Mouse (Mus musculus) midbrain, embryonic 12.5 days (tissue): ENCODE results near the gene Scamp4. TPM values are rescaled to one million over a fixed set of nuclear protein-coding genes. Genes with fewer than 3 reads are reported as not detected.
A peak's percentile ranks its signal among the peaks of the same experiment; 100 is the strongest.

Source experiments
- ATAC-seq: fragments of 200-750 bp; cut with Nextera tagmentation; 2 replicates; pipeline ENCODE4 v1.8.0; 2017; ENCODE audit warnings: low read depth, moderate TSS enrichment, moderate library complexity; ENCODE audit not compliant: low FRiP score
- H3K27ac ChIP-seq: fragments of 300-500 bp; sonication (generic); replicated peaks from 2 replicates; pipeline ENCODE4 v1.5.1; 2016; ENCODE audit warnings: mild to moderate bottlenecking
- H3K27me3 ChIP-seq: fragments of 300-500 bp; sonication (generic); 2 replicates; pipeline ENCODE4 v1.6.1; 2016; ENCODE audit warnings: mild to moderate bottlenecking
- H3K36me3 ChIP-seq: fragments of 300-500 bp; sonication (generic); 2 replicates; pipeline ENCODE4 v1.6.1; 2016
- H3K4me1 ChIP-seq: fragments of 300-500 bp; sonication (generic); 2 replicates; pipeline ENCODE4 v1.6.1; 2016
- H3K4me2 ChIP-seq: fragments of 300-500 bp; sonication (generic); replicated peaks from 2 replicates; pipeline ENCODE4 v1.6.1; 2016; ENCODE audit warnings: mild to moderate bottlenecking, moderate library complexity
- H3K4me3 ChIP-seq: fragments of 300-500 bp; sonication (generic); 2 replicates; pipeline ENCODE4 v1.5.1; 2016; ENCODE audit warnings: mild to moderate bottlenecking
- H3K9ac ChIP-seq: fragments of 300-500 bp; sonication (generic); replicated peaks from 2 replicates; pipeline ENCODE4 v1.6.1; 2016; ENCODE audit warnings: mild to moderate bottlenecking, moderate library complexity
- H3K9me3 ChIP-seq: fragments of 300-500 bp; sonication (generic); 2 replicates; pipeline ENCODE4 v1.6.1; 2016; ENCODE audit warnings: mild to moderate bottlenecking
- WGBS: fragments of 180-500 bp; shearing (Covaris S2); methylation state at CpG from one replicate; pipeline ENCODE4 v1.1.7; 2016; 5-methylcytosine and 5-hydroxymethylcytosine counted together
- polyA plus RNA-seq: library from polyadenylated mRNA; unstranded; fragments of >200 nt; fragmentation: Nextera tagmentation; extraction: Ambion mirVana; gene quantifications from 2 replicates; pipeline ENCODE4 v1.2.1, GENCODE M21; 2016

Gene Scamp4
- polyA plus RNA-seq, 1 experiment from 2014 or later: 68.4 TPM

- 69% methylated on average over 12 of the region's 12 CpGs for WGBS
- Histone ChIP-seq H3K9me3 (no peaks in the 10 kb centered on the region), H3K4me3 (no peak overlapping the region), H3K36me3 (peaks cover 28% of the 10 kb centered on the region), H3K4me2 (no peak overlapping the region), H3K9ac (no peak overlapping the region), H3K27ac (no peak overlapping the region), H3K4me1 (peaks cover 21% of the 10 kb centered on the region), H3K27me3 (no peaks in the 10 kb centered on the region)
- no peak for ATAC-seq
Observed at GRCm38 (mm10) chr10:80584045-80584488, 18.6 kb upstream of the Scamp4 start.

DNA sequence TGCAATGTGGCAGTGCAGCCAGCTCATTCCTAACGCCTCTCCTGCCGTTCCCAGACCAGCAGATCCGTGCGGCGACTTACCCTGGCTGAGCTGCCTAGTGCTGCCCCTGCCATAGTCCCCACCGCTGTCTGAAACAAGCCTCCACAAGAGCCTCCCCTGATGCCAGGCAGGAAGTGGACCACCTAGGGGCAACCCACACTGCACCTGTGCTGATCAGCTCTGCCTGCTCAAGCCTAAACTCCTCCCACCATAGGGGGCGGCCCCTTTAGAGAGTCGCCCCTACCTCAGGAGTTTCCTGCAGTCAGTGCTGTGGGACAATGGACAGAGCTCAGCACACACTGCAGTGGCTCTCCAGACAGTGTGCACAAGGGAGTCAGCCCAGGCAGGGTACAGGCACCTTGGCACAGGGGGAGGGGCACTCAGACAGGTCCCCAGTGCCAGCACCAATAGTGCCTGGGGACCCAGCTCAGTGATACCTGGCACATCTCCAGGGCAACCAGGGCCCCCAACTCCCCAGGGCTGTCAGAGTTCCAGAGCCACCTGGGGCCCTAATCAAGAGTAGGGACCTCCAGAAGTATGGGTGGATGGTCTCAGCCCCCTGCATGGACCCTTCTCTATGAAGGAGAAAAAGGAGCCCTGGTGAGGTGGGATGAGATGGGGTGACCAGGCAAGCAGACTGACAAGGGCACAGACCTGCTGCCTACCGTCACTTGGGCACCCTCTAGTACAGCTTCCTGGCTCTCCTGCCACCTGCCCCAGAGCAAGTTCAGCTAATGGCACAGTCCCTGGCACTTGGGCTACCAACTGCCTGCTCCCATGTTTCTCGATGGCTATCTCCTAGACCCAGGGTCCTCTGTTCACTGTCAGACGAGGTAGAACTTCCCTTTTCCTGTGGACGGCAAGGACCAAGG lies 17.8 kb upstream of the Scamp4 start:
- no peak for ATAC-seq
- no peak overlapping the region for H3K27ac ChIP-seq
- peak overlapping the region; percentile 3; the same call in 1 of the 2 replicates for H3K9ac ChIP-seq
- H3K4me1 ChIP-seq: peaks cover 28% of the 10 kb centered on the region
- no peak overlapping the region for H3K4me3 ChIP-seq
- 76% methylated on average over 12 of the region's 12 CpGs for WGBS
- no peaks in the 10 kb centered on the region for H3K27me3 ChIP-seq
- no peaks in the 10 kb centered on the region for H3K9me3 ChIP-seq
- no peak overlapping the region for H3K4me2 ChIP-seq
- peaks cover 28% of the 10 kb centered on the region for H3K36me3 ChIP-seq

- H3K27me3 ChIP-seq: no peaks in the 10 kb centered on the region
- no peak overlapping the region for H3K27ac ChIP-seq
- WGBS: 94% methylated on average over 8 of the region's 8 CpGs
- H3K9ac ChIP-seq: no peak overlapping the region
- peaks cover 30% of the 10 kb centered on the region for H3K4me1 ChIP-seq
- no peaks in the 10 kb centered on the region for H3K9me3 ChIP-seq
- ATAC-seq: no peak
- no peak overlapping the region for H3K4me2 ChIP-seq
- no peak overlapping the region for H3K4me3 ChIP-seq
- H3K36me3 ChIP-seq: peaks cover 28% of the 10 kb centered on the region
Observed at GRCm38 (mm10) chr10:80585581-80585980, 17.1 kb upstream of the Scamp4 start.

DNA sequence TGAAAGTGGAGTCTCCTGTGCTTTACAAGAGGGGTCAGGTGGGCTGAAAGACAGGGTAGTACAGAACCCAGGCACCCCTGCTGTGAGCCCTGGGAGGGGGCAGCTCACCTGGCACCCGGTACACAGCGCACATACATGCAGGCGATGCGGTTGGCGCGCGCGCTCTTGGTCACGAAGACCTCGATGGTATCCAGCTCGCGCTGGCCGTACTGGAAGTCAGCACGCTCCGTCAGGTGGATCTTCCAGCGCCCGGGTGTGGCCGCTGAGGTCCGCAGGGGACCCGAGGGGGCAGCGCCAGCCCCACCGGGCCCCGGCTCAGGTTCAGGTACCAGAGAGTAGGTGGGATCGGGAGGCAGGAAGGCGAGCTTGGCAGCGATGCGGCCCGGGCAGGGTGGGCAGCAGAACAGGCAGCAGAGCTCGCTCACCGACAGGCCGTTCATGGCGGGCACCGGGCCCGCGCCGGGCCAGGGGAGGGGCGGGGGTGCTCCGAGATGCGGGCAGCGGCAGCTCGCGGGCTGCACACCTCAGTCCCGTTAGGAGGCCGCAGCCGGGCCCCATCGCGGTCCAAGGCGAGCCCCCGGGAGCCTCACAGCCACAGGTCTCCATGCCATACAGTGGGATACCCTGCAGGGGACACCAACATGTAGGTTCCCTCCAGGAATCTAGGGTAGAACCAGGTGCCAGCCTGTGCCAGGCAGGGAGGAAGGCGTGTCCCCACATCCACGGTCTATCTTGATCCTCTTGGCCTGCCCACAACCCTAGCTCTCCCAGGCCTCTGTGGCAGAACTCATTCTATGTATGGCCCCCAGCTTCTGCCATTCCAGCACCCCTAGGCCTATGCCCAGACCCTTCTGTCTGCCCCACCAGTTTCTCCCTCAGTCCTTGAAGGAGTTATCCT lies 16.0 kb upstream of the Scamp4 start:
- Histone ChIP-seq H3K27ac (peak overlapping the region; percentile 52; the same call in 1 of the 2 replicates), H3K4me1 (peaks cover 32% of the 10 kb centered on the region), H3K4me3 (no peak overlapping the region), H3K36me3 (peaks cover 28% of the 10 kb centered on the region), H3K4me2 (no peak overlapping the region), H3K27me3 (no peaks in the 10 kb centered on the region; the same call in 1 of the 2 replicates), H3K9me3 (no peaks in the 10 kb centered on the region), H3K9ac (no peak overlapping the region)
- 94% methylated on average over 43 of the region's 51 CpGs for WGBS
- no peak for ATAC-seq

- no peak overlapping the region for H3K4me3 ChIP-seq
- no peak for ATAC-seq
- H3K4me1 ChIP-seq: peaks cover 32% of the 10 kb centered on the region
- no peak overlapping the region for H3K4me2 ChIP-seq
- peaks cover 28% of the 10 kb centered on the region for H3K36me3 ChIP-seq
- no peak overlapping the region for H3K9ac ChIP-seq
- no peaks in the 10 kb centered on the region; the same call in 1 of the 2 replicates for H3K27me3 ChIP-seq
- H3K9me3 ChIP-seq: no peaks in the 10 kb centered on the region
- peak overlapping the region; percentile 52; the same call in 1 of the 2 replicates for H3K27ac ChIP-seq
- WGBS: 40% methylated on average over 4 of the region's 4 CpGs
Observed at GRCm38 (mm10) chr10:80587305-80587657, 15.4 kb upstream of the Scamp4 start.

GRCm38 (mm10) chr10:80589127-80589878 lies 13.4 kb upstream of the Scamp4 start:
- Histone ChIP-seq H3K27ac (no peak overlapping the region), H3K9ac (peak overlapping the region; percentile 78), H3K4me3 (peak overlapping the region; percentile 94), H3K36me3 (peaks cover 17% of the 10 kb centered on the region), H3K9me3 (no peaks in the 10 kb centered on the region), H3K27me3 (no peaks in the 10 kb centered on the region; the same call in 1 of the 2 replicates), H3K4me2 (peak overlapping the region; percentile 87), H3K4me1 (peaks cover 32% of the 10 kb centered on the region)
- 16% methylated on average over 12 of the region's 12 CpGs for WGBS
- ATAC-seq: no peak

- peaks cover 32% of the 10 kb centered on the region for H3K4me1 ChIP-seq
- no peaks in the 10 kb centered on the region; the same call in 1 of the 2 replicates for H3K27me3 ChIP-seq
- H3K27ac ChIP-seq: peak within 1 kb of the TSS; percentile 61
- peaks cover 16% of the 10 kb centered on the region for H3K36me3 ChIP-seq
- ATAC-seq: peak; percentile 98
- H3K9me3 ChIP-seq: no peaks in the 10 kb centered on the region
- H3K9ac ChIP-seq: peak within 1 kb of the TSS; percentile 78
- under 1% methylated on average over 63 of the region's 73 CpGs for WGBS
- peak within 1 kb of the TSS; percentile 94 for H3K4me3 ChIP-seq
- H3K4me2 ChIP-seq: peak within 1 kb of the TSS; percentile 87
Observed at GRCm38 (mm10) chr10:80589879-80590854, 12.5 kb upstream of the Scamp4 start, which contains the start of gene Abhd17a. TSS of gene Abhd17a (minus strand) at chr10:80590341.

- H3K9ac ChIP-seq: no peak overlapping the region
- H3K27me3 ChIP-seq: no peaks in the 10 kb centered on the region; the same call in 1 of the 2 replicates
Observed at GRCm38 (mm10) chr10:80596318-80596717, 6.4 kb upstream of the Scamp4 start.

GRCm38 (mm10) chr10:80603364-80603763 lies 692 bp downstream of the Scamp4 start:
- H3K36me3 ChIP-seq: peaks cover 24% of the 10 kb centered on the region
- peak overlapping the region; percentile 67 for H3K9ac ChIP-seq
- H3K4me2 ChIP-seq: peak overlapping the region; percentile 88
- 37% methylated on average over 7 of the region's 7 CpGs for WGBS
- H3K4me1 ChIP-seq: peaks cover 21% of the 10 kb centered on the region
- H3K27ac ChIP-seq: peak overlapping the region; percentile 82
- no peak for ATAC-seq
- H3K4me3 ChIP-seq: peak overlapping the region; percentile 76
- no peaks in the 10 kb centered on the region for H3K9me3 ChIP-seq
- H3K27me3 ChIP-seq: no peaks in the 10 kb centered on the region

More at GRCm38 (mm10) chr10:80596318-80596717, 6.4 kb upstream of the Scamp4 start:
- no peaks in the 10 kb centered on the region for H3K9me3 ChIP-seq
- H3K4me2 ChIP-seq: no peak overlapping the region
- 35% methylated on average over 4 of the region's 4 CpGs for WGBS
- no peak overlapping the region for H3K27ac ChIP-seq
- no peaks in the 10 kb centered on the region for H3K4me1 ChIP-seq
- no peak for ATAC-seq
- H3K4me3 ChIP-seq: no peak overlapping the region
- H3K36me3 ChIP-seq: no peaks in the 10 kb centered on the region

DNA sequence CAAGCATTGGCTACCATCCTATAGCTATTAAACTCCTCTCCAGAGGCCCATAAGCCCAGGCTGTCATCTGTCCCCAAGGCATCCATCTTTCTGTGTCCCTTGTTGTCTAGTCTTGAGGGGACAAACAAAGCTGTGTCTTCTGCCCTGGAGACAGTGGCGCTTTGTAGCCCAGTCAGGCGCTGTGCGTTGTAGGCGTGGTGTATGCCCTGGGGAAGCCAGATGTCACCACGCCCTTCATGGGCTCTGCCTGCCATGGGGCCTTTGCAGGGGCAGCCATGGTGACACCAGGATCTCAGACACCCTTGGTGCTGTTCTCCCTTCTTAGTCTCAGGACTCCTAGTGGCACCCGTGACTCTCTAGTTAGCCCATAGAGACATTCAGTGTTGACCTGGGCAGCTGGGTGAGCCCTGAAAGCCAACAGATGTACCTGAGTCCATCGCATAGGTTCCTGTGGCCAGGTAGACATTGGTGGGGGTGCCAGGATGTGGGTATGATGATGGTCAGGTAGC lies 1.4 kb downstream of the Scamp4 start:
- WGBS: 90% methylated on average over 7 of the region's 7 CpGs
- peaks cover 21% of the 10 kb centered on the region for H3K4me1 ChIP-seq
- H3K4me3 ChIP-seq: peak overlapping the region; percentile 76
- H3K36me3 ChIP-seq: peaks cover 31% of the 10 kb centered on the region
- H3K27me3 ChIP-seq: no peaks in the 10 kb centered on the region
- peak overlapping the region; percentile 88 for H3K4me2 ChIP-seq
- no peaks in the 10 kb centered on the region for H3K9me3 ChIP-seq
- H3K27ac ChIP-seq: no peak overlapping the region
- no peak overlapping the region; the same call in 1 of the 2 replicates for H3K9ac ChIP-seq
- ATAC-seq: no peak
